Mouse (Mus musculus) Muller cell, postnatal 12 days (primary cell): ENCODE data around the gene Tor3a.

Experiments used
- DNase-seq: peaks from one replicate; pipeline ENCODE4 v3.0.0-alpha.2; 2015; ENCODE audit errors: inconsistent ontology term

The Tor3a gene

DNA sequence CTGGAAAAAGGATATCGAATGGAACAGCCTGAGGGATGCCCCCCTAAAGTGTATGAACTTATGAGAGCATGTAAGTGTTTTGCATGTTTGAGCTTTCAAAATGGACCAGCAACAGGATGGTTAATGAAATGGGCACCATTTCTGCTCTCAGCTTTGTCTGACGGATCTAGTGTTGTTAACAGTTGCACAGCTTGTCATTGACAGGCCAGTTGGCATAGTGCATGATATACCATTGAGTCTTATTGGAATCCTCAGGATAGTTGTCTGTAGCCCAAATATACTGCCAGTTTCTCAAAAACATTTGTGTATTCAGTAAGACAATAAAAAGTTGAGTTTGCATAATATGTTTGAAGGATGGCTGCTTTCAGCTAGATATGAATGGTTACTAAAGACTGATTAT lies 39.0 kb downstream of the Tor3a start:
- no peak for DNase-seq

GRCm38 (mm10) chr1:156633095-156633494 lies 41.1 kb downstream of the Tor3a start:
- peak; percentile 29 for DNase-seq

GRCm38 (mm10) chr1:156630965-156631364 lies 43.2 kb downstream of the Tor3a start:
- no peak for DNase-seq

- DNase-seq: peak; percentile 35
Observed at GRCm38 (mm10) chr1:156629984-156630383, 44.2 kb downstream of the Tor3a start.

- DNase-seq: no peak
Observed at GRCm38 (mm10) chr1:156626729-156627128, 47.4 kb downstream of the Tor3a start.

DNA sequence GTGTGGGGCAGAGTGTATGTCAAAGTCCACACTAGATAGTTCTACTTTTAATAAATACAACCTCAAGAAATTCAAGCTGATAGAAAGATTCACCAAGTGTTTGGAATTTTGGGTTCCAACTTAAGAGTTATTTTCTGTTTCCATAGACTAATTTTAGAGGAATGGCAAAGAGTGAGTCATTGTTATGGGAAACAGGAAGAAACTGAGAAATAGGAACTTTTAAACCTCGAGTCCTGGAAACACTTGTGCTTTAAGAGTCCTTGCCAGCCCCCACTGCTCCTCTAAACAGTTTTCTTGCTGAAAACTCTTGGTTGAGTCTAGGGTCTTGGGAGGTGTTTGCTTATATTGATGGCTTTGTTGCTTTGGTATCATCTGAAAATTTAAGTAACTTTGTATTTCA lies 49.9 kb downstream of the Tor3a start:
- peak; percentile 31 for DNase-seq

DNA sequence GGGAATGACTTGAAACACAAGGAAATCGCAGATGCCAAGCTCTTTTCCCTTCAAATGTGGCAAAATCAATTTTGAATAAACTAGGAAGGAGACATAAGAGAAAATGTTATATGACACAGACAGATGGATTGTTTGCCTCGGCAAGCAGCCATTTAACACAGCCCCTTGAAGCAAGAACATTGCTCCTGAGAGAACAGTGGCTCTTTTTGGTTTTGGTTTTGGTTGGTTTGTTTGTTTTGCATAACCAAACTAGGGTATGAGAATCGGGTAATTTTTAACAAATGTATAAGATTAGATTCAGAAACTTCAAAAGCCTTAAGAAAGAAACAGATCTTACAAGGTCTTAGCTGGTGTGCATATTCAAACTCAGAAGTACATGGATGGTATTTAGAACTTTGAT lies 53.2 kb downstream of the Tor3a start:
- DNase-seq: no peak

- DNase-seq: no peak
Observed at GRCm38 (mm10) chr1:156620292-156620909, 53.8 kb downstream of the Tor3a start.

DNA sequence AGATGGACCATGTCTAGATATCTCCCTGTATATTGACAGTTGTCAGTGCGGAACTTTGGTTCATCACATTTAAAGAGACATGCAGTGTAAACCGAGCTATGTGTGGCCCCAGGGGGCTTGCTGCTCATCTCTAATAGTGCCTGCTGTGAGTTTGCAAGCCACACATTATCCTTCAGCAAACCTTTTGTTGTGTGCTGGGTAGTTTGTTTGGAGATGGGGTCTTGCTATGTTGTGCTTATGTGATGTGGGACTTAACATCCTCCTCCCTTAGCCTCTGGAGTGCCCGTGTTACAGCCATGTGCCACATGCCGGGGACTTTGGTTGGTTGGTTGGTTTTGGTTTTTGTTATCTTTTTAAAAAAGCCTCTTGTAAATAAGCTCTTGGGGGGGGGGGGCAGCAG lies 56.3 kb downstream of the Tor3a start:
- DNase-seq: no peak

GRCm38 (mm10) chr1:156616989-156617598 lies 57.1 kb downstream of the Tor3a start:
- peak; percentile 73 for DNase-seq

- peak; percentile 96 for DNase-seq
Observed at GRCm38 (mm10) chr1:156615381-156616133, 58.6 kb downstream of the Tor3a start.

DNA sequence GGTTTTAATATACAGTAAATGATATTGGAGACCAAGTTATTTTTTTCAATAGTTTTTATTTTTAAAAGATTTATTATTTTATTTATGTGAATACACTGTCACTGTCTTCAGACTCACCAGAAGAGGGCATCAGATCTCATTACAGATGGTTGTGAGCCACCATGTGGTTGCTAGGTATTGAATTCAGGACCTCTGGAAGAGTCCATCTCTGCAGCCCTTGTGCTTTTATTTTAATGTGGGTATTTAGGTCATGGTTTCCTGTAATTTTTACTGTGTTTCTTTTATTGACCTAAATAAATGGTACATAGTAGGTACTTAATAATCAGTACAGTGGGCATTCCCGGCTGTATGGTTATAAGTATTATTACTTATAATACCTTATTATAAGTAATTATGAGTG lies 59.4 kb downstream of the Tor3a start:
- no peak for DNase-seq

DNA sequence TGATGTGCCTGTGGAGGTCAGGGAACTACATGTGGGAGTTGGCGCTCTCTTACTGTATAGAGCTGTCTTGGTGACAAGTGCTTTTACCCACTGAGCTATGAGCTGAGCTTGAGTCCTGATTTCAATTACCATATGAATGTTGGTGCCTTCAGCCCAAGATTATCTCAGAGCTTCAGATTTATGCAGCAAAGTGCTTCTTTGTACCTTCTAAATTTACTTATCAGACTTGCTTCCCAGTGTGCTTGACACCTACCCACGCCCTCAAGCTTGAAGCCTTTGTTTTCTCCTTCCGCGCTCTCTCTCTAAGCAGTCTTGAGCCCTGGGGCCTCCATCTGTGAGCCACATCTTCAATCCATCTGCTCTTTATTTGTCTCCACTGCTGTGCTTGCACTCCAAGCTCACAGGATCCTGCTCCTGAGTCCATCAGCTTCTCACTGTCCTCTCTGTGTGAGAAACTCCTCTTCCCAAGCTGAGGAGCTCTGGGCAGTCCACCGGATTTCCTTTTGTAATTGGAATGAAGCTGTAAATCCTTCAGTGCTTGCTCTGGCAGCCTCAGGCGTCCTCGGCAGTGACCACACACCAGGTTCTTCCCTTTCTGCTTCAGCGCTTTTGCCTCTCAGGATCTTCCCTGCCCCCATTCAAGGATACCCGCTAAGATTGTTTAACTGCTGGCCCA lies 60.2 kb downstream of the Tor3a start:
- DNase-seq: peak; percentile 37

GRCm38 (mm10) chr1:156610257-156610656 lies 63.9 kb downstream of the Tor3a start:
- DNase-seq: no peak

GRCm38 (mm10) chr1:156608496-156608895 lies 65.7 kb downstream of the Tor3a start:
- DNase-seq: no peak

DNA sequence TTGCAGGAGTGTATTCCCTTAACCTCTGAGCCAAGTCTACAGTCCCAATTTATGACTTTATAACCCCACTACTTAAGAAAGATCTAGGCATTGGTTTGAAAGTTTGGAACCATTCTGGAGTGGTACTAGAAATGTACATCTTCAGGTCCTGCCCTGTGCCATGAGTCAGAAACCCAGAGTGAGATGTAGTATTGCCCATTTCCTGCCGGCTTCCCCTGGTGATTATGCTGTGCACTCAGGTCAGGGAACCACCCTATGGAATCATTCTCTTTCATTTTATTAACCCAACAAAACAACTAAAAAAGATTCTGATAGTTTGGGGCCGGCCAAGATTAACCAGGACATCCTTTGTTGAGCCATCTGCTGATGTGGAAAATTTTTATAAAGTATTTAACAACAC lies 68.2 kb downstream of the Tor3a start:
- no peak for DNase-seq

- DNase-seq: no peak
Observed at GRCm38 (mm10) chr1:156605094-156605866, 68.9 kb downstream of the Tor3a start.
